Mouse (Mus musculus): ENCODE results near the gene Sept1. TPM values are rescaled to one million over a fixed set of nuclear protein-coding genes. Genes with fewer than 3 reads are reported as not detected.

Sept1 gene
- polyA plus RNA-seq, 1 experiment from 2014 or later = 21.8 TPM

- no peak overlapping the region for H3K4me2 ChIP-seq
- no peak for ATAC-seq (ENCODE audit: low FRiP score)
- 0 out of 2 replicates have a peak, but pooled peaks cover 6% of the 10 kb centered on the region for H3K9me3 ChIP-seq
- WGBS = 97% methylated on average over 2 of the region's 2 CpGs
- H3K4me3 ChIP-seq = no peak overlapping the region
- no peak overlapping the region for H3K27ac ChIP-seq
- H3K4me1 ChIP-seq (replicated peaks) = peaks cover 27% of the 10 kb centered on the region
- no peaks in the 10 kb centered on the region for H3K27me3 ChIP-seq
- no peak overlapping the region for H3K9ac ChIP-seq
- peaks cover 32% of the 10 kb centered on the region for H3K36me3 ChIP-seq
Observed at GRCm38 (mm10) chr7:127270256-127270655, 37.3 kb upstream of the Sept1 start.

GRCm38 (mm10) chr7:127263526-127263925 lies 30.6 kb upstream of the Sept1 start:
- Histone ChIP-seq H3K36me3 (peaks cover 6% of the 10 kb centered on the region), H3K27ac (no peak overlapping the region), H3K9me3 (0 out of 2 replicates have a peak, but pooled peaks cover 5% of the 10 kb centered on the region), H3K27me3 (no peaks in the 10 kb centered on the region), H3K9ac (no peak overlapping the region), H3K4me3 (no peak overlapping the region), H3K4me2 (no peak overlapping the region), H3K4me1 (replicated peaks) (peaks cover 18% of the 10 kb centered on the region)
- 93% methylated on average over 3 of the region's 3 CpGs for WGBS
- ATAC-seq (ENCODE audit: low FRiP score) = no peak

GRCm38 (mm10) chr7:127262218-127262961 lies 29.5 kb upstream of the Sept1 start:
- Histone ChIP-seq H3K9ac (no peak overlapping the region), H3K4me3 (no peak overlapping the region), H3K36me3 (no peaks in the 10 kb centered on the region), H3K27me3 (no peaks in the 10 kb centered on the region), H3K4me1 (replicated peaks) (peaks cover 18% of the 10 kb centered on the region), H3K9me3 (no peaks in the 10 kb centered on the region), H3K27ac (no peak overlapping the region), H3K4me2 (no peak overlapping the region)
- WGBS = 88% methylated on average over 10 of the region's 10 CpGs
- ATAC-seq (ENCODE audit: low FRiP score) = no peak

GRCm38 (mm10) chr7:127260309-127261111 lies 27.6 kb upstream of the Sept1 start, which contains the start of gene Dctpp1:
Dctpp1 (minus strand) TSS chr7:127260709.
- Histone ChIP-seq H3K9ac (peak within 1 kb of the TSS; percentile 84), H3K4me1 (replicated peaks) (peaks cover 18% of the 10 kb centered on the region), H3K36me3 (peaks cover 10% of the 10 kb centered on the region), H3K27ac (peak within 1 kb of the TSS; percentile 55; the same call in 1 of the 2 replicates), H3K4me3 (peak within 1 kb of the TSS; percentile 65), H3K9me3 (no peaks in the 10 kb centered on the region), H3K27me3 (no peaks in the 10 kb centered on the region), H3K4me2 (peak within 1 kb of the TSS; percentile 87)
- under 1% methylated on average over 50 of the region's 50 CpGs for WGBS
- peak; percentile 98 for ATAC-seq (ENCODE audit: low FRiP score)

GRCm38 (mm10) chr7:127259186-127259905 lies 26.4 kb upstream of the Sept1 start:
- H3K27me3 ChIP-seq = no peaks in the 10 kb centered on the region
- H3K4me2 ChIP-seq = peak overlapping the region; percentile 87
- no peak overlapping the region for H3K27ac ChIP-seq
- 73% methylated on average over 8 of the region's 8 CpGs for WGBS
- peak overlapping the region; percentile 84; the same call in 1 of the 2 replicates for H3K9ac ChIP-seq
- H3K9me3 ChIP-seq = no peaks in the 10 kb centered on the region
- ATAC-seq (ENCODE audit: low FRiP score) = no peak
- peaks cover 28% of the 10 kb centered on the region for H3K4me1 ChIP-seq (replicated peaks)
- peak overlapping the region; percentile 65 for H3K4me3 ChIP-seq
- peaks cover 10% of the 10 kb centered on the region for H3K36me3 ChIP-seq

GRCm38 (mm10) chr7:127256518-127256917 lies 23.6 kb upstream of the Sept1 start:
- peaks cover 10% of the 10 kb centered on the region for H3K36me3 ChIP-seq
- H3K9ac ChIP-seq = no peak overlapping the region
- no peaks in the 10 kb centered on the region for H3K27me3 ChIP-seq
- no peaks in the 10 kb centered on the region for H3K9me3 ChIP-seq
- H3K27ac ChIP-seq = no peak overlapping the region
- no peak overlapping the region for H3K4me3 ChIP-seq
- no peak for ATAC-seq (ENCODE audit: low FRiP score)
- no peak overlapping the region for H3K4me2 ChIP-seq
- WGBS = 92% methylated on average over 5 of the region's 5 CpGs
- peaks cover 33% of the 10 kb centered on the region for H3K4me1 ChIP-seq (replicated peaks)

GRCm38 (mm10) chr7:127255965-127256364 lies 23.0 kb upstream of the Sept1 start:
- Histone ChIP-seq H3K4me1 (replicated peaks) (peaks cover 30% of the 10 kb centered on the region), H3K9me3 (no peaks in the 10 kb centered on the region), H3K36me3 (peaks cover 10% of the 10 kb centered on the region), H3K9ac (no peak overlapping the region), H3K4me3 (no peak overlapping the region), H3K4me2 (no peak overlapping the region), H3K27ac (no peak overlapping the region), H3K27me3 (no peaks in the 10 kb centered on the region)
- no peak for ATAC-seq (ENCODE audit: low FRiP score)
- WGBS = 98% methylated on average over 2 of the region's 2 CpGs

GRCm38 (mm10) chr7:127255008-127255407 lies 22.1 kb upstream of the Sept1 start:
- Histone ChIP-seq H3K4me3 (peak overlapping the region; percentile 56), H3K27ac (peak overlapping the region; percentile 94), H3K27me3 (no peaks in the 10 kb centered on the region), H3K9ac (peak overlapping the region; percentile 82), H3K9me3 (no peaks in the 10 kb centered on the region), H3K4me1 (replicated peaks) (peaks cover 27% of the 10 kb centered on the region), H3K4me2 (peak overlapping the region; percentile 87), H3K36me3 (peaks cover 12% of the 10 kb centered on the region)
- no peak for ATAC-seq (ENCODE audit: low FRiP score)
- 32% methylated on average over 4 of the region's 4 CpGs for WGBS

- no peaks in the 10 kb centered on the region for H3K27me3 ChIP-seq
- peak overlapping the region; percentile 56 for H3K4me3 ChIP-seq
- H3K36me3 ChIP-seq = peaks cover 21% of the 10 kb centered on the region
- WGBS = under 1% methylated on average over 135 of the region's 136 CpGs
- H3K9ac ChIP-seq = peak overlapping the region; percentile 82
- peak overlapping the region; percentile 94 for H3K27ac ChIP-seq
- ATAC-seq (ENCODE audit: low FRiP score) = peak; percentile 96
- H3K4me1 ChIP-seq (replicated peaks) = peaks cover 17% of the 10 kb centered on the region
- H3K9me3 ChIP-seq = no peaks in the 10 kb centered on the region
- H3K4me2 ChIP-seq = peak overlapping the region; percentile 87
Observed at GRCm38 (mm10) chr7:127253821-127254769, 21.2 kb upstream of the Sept1 start.

GRCm38 (mm10) chr7:127253341-127253740 lies 20.4 kb upstream of the Sept1 start:
- H3K9me3 ChIP-seq = no peaks in the 10 kb centered on the region
- no peak for ATAC-seq (ENCODE audit: low FRiP score)
- no peaks in the 10 kb centered on the region for H3K27me3 ChIP-seq
- 84% methylated on average over 6 of the region's 6 CpGs for WGBS
- H3K4me2 ChIP-seq = peak overlapping the region; percentile 87
- H3K4me1 ChIP-seq (replicated peaks) = peaks cover 15% of the 10 kb centered on the region
- peak overlapping the region; percentile 94 for H3K27ac ChIP-seq
- peak overlapping the region; percentile 56 for H3K4me3 ChIP-seq
- peak overlapping the region; percentile 79 for H3K9ac ChIP-seq
- H3K36me3 ChIP-seq = peaks cover 23% of the 10 kb centered on the region

- H3K27me3 ChIP-seq = no peaks in the 10 kb centered on the region
- WGBS = 87% methylated on average over 2 of the region's 2 CpGs
- peaks cover 29% of the 10 kb centered on the region for H3K36me3 ChIP-seq
- peaks cover 15% of the 10 kb centered on the region for H3K4me1 ChIP-seq (replicated peaks)
- ATAC-seq (ENCODE audit: low FRiP score) = no peak
- no peak overlapping the region for H3K9ac ChIP-seq
- H3K27ac ChIP-seq = no peak overlapping the region
- H3K4me2 ChIP-seq = no peak overlapping the region
- H3K4me3 ChIP-seq = no peak overlapping the region
- no peaks in the 10 kb centered on the region for H3K9me3 ChIP-seq
Observed at GRCm38 (mm10) chr7:127252414-127252813, 19.5 kb upstream of the Sept1 start.

All from hindbrain, embryonic 13.5 days (tissue).